Mouse (Mus musculus) olfactory bulb, adult 2 months (tissue): ENCODE data around the gene Nav3.

ENCODE experiments used
- CTCF ChIP-seq: fragments of 200-500 bp; IDR thresholded peaks from 2 replicates; pipeline ENCODE4 v1.5.1; 2012; ENCODE audit warnings: low read depth, mild to moderate bottlenecking, low read length, moderate library complexity; ENCODE audit not compliant: insufficient read depth
- POLR2A ChIP-seq: fragments of 200-500 bp; IDR thresholded peaks from 2 replicates; pipeline ENCODE4 v1.6.1; 2012; ENCODE audit warnings: mild to moderate bottlenecking, low read depth, low read length, moderate library complexity; ENCODE audit not compliant: insufficient read depth

GRCm38 (mm10) chr10:110160894-110161293 lies 295.1 kb downstream of the Nav3 start:
- no peak for TF ChIP-seq CTCF
- TF ChIP-seq POLR2A: no peak
